Comparison of ENCODE assay signal across 11 mouse cellular contexts in genomic region chr17:75437239-75437750, GRCm38 (mm10). TPM values are rescaled to one million over a fixed set of nuclear protein-coding genes. Genes with fewer than 3 reads are reported as not detected.
DNase-seq lines count a peak whose midpoint lies in the region; ATAC-seq lines count a peak whose summit lies in the region.
"Had no signal": no experiment of that assay in that cellular context is flagged by ENCODE, and none has a peak within 500 bp of the region (broad histone marks: within the 10 kb centered on the region; RNA-seq: fewer than 3 reads in every experiment).

No protein-coding gene starts in this region.

- peaks cover 7% of the 10 kb centered on the region; the same call in 1 of the 2 replicates for H3K4me1 ChIP-seq in kidney, embryonic 14.5 days (ENCODE audit: control insufficient read depth, insufficient read depth, low read length)
- H3K4me1 ChIP-seq in neural tube, embryonic 13.5 days (replicated peaks) = peaks cover 18% of the 10 kb centered on the region
- H3K4me1 ChIP-seq in neural tube, embryonic 15.5 days = peaks cover 17% of the 10 kb centered on the region
- H3K4me1 ChIP-seq in intestine, embryonic 16.5 days (ENCODE audit: control insufficient read depth, insufficient read depth, low read length) = no peaks in the 10 kb centered on the region
- H3K4me1 ChIP-seq: embryonic facial prominence, embryonic 13.5 days; forebrain, embryonic 15.5 days had no signal

- H3K4me2 ChIP-seq in kidney, embryonic 14.5 days (replicated peaks; ENCODE audit: low read depth, low read length) = no peak overlapping the region
- H3K4me2 ChIP-seq in neural tube, embryonic 13.5 days = peak overlapping the region; percentile 5; the same call in 1 of the 2 replicates
- no peak overlapping the region for H3K4me2 ChIP-seq in neural tube, embryonic 15.5 days
- H3K4me2 ChIP-seq in intestine, embryonic 16.5 days (ENCODE audit: low read depth, low read length) = no peak overlapping the region
- H3K4me2 ChIP-seq: embryonic facial prominence, embryonic 13.5 days; forebrain, embryonic 15.5 days had no signal

- ATAC-seq in kidney, embryonic 14.5 days (ENCODE audit: low FRiP score, low TSS enrichment) = no peak
- ATAC-seq in neural tube, embryonic 13.5 days (ENCODE audit: low read depth) = no peak
- ATAC-seq in neural tube, embryonic 15.5 days (ENCODE audit: low FRiP score) = no peak
- ATAC-seq in intestine, embryonic 16.5 days = no peak
- ATAC-seq: forebrain, embryonic 15.5 days had no signal

- H3K9ac ChIP-seq in kidney, embryonic 14.5 days (ENCODE audit: low read depth, low read length) = no peak overlapping the region
- H3K9ac ChIP-seq in neural tube, embryonic 13.5 days = no peak overlapping the region
- no peak overlapping the region for H3K9ac ChIP-seq in neural tube, embryonic 15.5 days (replicated peaks)
- H3K9ac ChIP-seq in intestine, embryonic 16.5 days (ENCODE audit: low read depth, low read length) = 0 out of 2 replicates have a peak overlapping the region, but pooled peaks have one; percentile 10
- H3K9ac ChIP-seq: embryonic facial prominence, embryonic 13.5 days; forebrain, embryonic 15.5 days had no signal

- WGBS in kidney, embryonic 14.5 days = 69% methylated on average over 11 of the region's 11 CpGs
- 74% methylated on average over 11 of the region's 11 CpGs for WGBS in neural tube, embryonic 13.5 days
- WGBS in neural tube, embryonic 15.5 days = 74% methylated on average over 11 of the region's 11 CpGs
- WGBS in intestine, embryonic 16.5 days = 67% methylated on average over 11 of the region's 11 CpGs

- H3K36me3 ChIP-seq in kidney, embryonic 14.5 days (ENCODE audit: control insufficient read depth, insufficient read depth, low read length) = no peaks in the 10 kb centered on the region
- H3K36me3 ChIP-seq in neural tube, embryonic 13.5 days = no peaks in the 10 kb centered on the region
- no peaks in the 10 kb centered on the region for H3K36me3 ChIP-seq in neural tube, embryonic 15.5 days
- no peaks in the 10 kb centered on the region for H3K36me3 ChIP-seq in intestine, embryonic 16.5 days (ENCODE audit: control insufficient read depth, insufficient read depth, low read length)
- H3K36me3 ChIP-seq: embryonic facial prominence, embryonic 13.5 days; forebrain, embryonic 15.5 days had no signal

- peak overlapping the region; percentile 29; the same call in 1 of the 2 replicates for H3K4me3 ChIP-seq in kidney, embryonic 14.5 days (ENCODE audit: low read length)
- peak overlapping the region; percentile 19; the same call in 1 of the 2 replicates for H3K4me3 ChIP-seq in neural tube, embryonic 13.5 days
- H3K4me3 ChIP-seq in neural tube, embryonic 15.5 days (replicated peaks) = no peak overlapping the region
- peak overlapping the region; percentile 12 for H3K4me3 ChIP-seq in intestine, embryonic 16.5 days (ENCODE audit: low read length)
- H3K4me3 ChIP-seq: embryonic facial prominence, embryonic 13.5 days; forebrain, embryonic 15.5 days had no signal

- no peaks in the 10 kb centered on the region for H3K9me3 ChIP-seq in kidney, embryonic 14.5 days (ENCODE audit: control insufficient read depth, low read length)
- H3K9me3 ChIP-seq in neural tube, embryonic 13.5 days = no peaks in the 10 kb centered on the region
- H3K9me3 ChIP-seq in neural tube, embryonic 15.5 days (replicated peaks) = no peaks in the 10 kb centered on the region
- no peaks in the 10 kb centered on the region for H3K9me3 ChIP-seq in intestine, embryonic 16.5 days (ENCODE audit: control insufficient read depth, low read length)
- H3K9me3 ChIP-seq: embryonic facial prominence, embryonic 13.5 days; forebrain, embryonic 15.5 days had no signal

- H3K27me3 ChIP-seq in kidney, embryonic 14.5 days (ENCODE audit: control insufficient read depth, insufficient read depth, low read length) = no peaks in the 10 kb centered on the region
- H3K27me3 ChIP-seq in neural tube, embryonic 13.5 days = no peaks in the 10 kb centered on the region
- no peaks in the 10 kb centered on the region for H3K27me3 ChIP-seq in neural tube, embryonic 15.5 days (replicated peaks)
- H3K27me3 ChIP-seq in intestine, embryonic 16.5 days (replicated peaks; ENCODE audit: control insufficient read depth, insufficient read depth, low read length) = no peaks in the 10 kb centered on the region
- H3K27me3 ChIP-seq: embryonic facial prominence, embryonic 13.5 days; forebrain, embryonic 15.5 days had no signal

- no peak for DNase-seq in kidney, postnatal 4 days
- no peak for DNase-seq in adrenal gland, postnatal 14 days
- DNase-seq in testis, postnatal 14 days (ENCODE audit: low spot score) = no peak
- DNase-seq: cerebellum, adult 9-10 months; gastrocnemius, postnatal 25 days had no signal

- H3K27ac ChIP-seq in kidney, embryonic 14.5 days (ENCODE audit: low read depth, low read length) = no peak overlapping the region; the same call in 1 of the 2 replicates
- no peak overlapping the region; the same call in 1 of the 2 replicates for H3K27ac ChIP-seq in neural tube, embryonic 13.5 days (replicated peaks)
- no peak overlapping the region for H3K27ac ChIP-seq in neural tube, embryonic 15.5 days (replicated peaks)
- 0 out of 2 replicates have a peak overlapping the region, but pooled peaks have one; percentile 18 for H3K27ac ChIP-seq in intestine, embryonic 16.5 days (ENCODE audit: low read length)
- H3K27ac ChIP-seq: embryonic facial prominence, embryonic 13.5 days; forebrain, embryonic 15.5 days had no signal

RNA-seq across cellular contexts. Expression of gene Rasgrp3, which starts 1.6 kb away (rescaled TPM):
- polyA plus RNA-seq in kidney, embryonic 14.5 days (2014; fragmentation: Nextera tagmentation; extraction: Ambion mirVana) = 20.3 and 28.8 TPM in 2 replicates
- polyA plus RNA-seq in neural tube, embryonic 13.5 days (2015; fragmentation: Nextera tagmentation; extraction: Ambion mirVana) = 6.0 and 12.5 TPM in 2 replicates
- polyA plus RNA-seq in neural tube, embryonic 15.5 days (2015; fragmentation: Nextera tagmentation; extraction: Ambion mirVana) = 5.9 and 7.2 TPM in 2 replicates
- 9.5 and 10.7 TPM in 2 replicates for polyA plus RNA-seq in intestine, embryonic 16.5 days (2015; fragmentation: Nextera tagmentation; extraction: Ambion mirVana)
- total RNA-seq in adrenal gland, postnatal 14 days (2021) = 23.3 and 30.3 TPM in 2 replicates
